Mouse (Mus musculus) adrenal gland, postnatal 10 days (tissue): Measurements from ENCODE around the gene Eps15. TPM values are rescaled to one million over a fixed set of nuclear protein-coding genes. Genes with fewer than 3 reads are reported as not detected.
"Not testable (repeated sequence)": the region's sequence is repeated elsewhere in the genome, so short reads cannot be mapped to it uniquely, and the experiment has no call there.

Source experiments
- DNase-seq: peaks from one replicate; pipeline ENCODE4 v3.0.0; 2021; ENCODE audit warnings: mixed read lengths
- total RNA-seq, 2 experiments: library from RNA; stranded (reverse); gene quantifications; 2 replicates each; pipeline ENCODE4 v1.2.3; 2021

Gene Eps15
- total RNA-seq, 2 experiments from 2014 or later: 59.2 to 60.8 TPM

DNA sequence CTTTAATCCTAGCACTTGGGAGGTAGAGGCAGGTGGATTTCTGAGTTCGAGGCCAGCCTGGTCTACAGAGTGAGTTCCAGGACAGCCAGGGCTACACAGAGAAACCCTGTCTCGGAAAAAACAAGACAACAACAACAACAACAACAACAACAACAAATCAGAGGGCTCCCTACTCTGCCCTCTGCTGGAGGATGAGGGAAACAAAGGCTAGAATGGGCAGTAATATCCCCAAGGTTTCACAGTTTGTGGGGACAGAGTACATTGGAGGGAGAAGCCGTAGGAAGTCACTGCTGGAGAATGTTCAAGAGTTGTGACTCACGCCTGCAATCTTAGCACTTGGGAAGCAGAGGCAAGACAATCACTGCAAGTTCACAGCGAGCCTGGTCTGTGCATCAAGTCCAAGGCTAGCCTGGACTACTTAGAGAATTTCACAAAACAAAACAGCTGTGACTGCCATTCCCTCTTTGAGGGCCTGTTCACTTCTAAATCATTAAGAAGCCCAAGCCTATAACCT is 121.2 kb downstream of the Eps15 start:
- DNase-seq: no peak

DNA sequence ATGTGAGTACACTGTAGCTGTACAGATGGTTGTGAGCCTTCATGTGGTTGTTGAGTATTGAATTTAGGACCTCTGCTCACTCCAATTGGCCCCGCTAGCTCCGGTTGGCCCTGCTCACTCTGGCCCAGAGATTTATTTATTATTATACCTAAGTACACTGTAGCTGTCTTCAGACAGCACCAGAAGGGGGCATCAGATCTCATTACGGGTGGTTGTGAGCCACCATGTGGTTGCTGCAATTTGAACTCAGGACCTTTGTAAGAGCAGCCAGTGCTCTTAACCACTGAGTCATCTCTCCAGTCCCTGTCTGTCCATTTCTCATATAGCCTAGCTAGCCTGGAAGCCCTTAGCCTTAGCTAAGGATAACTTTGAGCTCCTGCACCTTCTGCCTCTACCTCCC is 124.8 kb downstream of the Eps15 start:
- DNase-seq: not testable (repeated sequence)

GRCm38 (mm10) chr4:109405415-109405814 is 125.3 kb downstream of the Eps15 start:
- DNase-seq: no peak

DNA sequence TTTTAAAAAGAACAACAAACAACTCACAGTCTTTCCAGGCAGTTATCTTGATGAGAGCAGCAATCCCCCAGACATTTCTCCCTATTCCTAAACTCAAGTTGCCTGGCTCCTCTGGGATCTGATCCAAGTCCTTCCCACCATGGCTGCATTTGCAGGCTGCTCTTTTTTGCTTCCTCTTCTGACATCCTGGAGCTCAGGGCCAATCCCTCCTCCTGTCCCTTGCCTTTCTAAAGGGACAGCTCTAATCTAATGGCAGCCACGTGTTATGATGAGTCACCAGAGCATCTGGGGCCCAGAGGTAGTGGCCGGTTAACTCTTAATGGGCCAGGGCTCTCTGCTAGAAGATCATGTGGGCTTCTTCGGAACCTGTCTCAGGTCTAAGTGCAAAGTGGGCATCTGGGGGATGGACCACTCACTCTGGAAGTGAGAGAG is 126.0 kb downstream of the Eps15 start:
- peak; percentile 87 for DNase-seq

DNA sequence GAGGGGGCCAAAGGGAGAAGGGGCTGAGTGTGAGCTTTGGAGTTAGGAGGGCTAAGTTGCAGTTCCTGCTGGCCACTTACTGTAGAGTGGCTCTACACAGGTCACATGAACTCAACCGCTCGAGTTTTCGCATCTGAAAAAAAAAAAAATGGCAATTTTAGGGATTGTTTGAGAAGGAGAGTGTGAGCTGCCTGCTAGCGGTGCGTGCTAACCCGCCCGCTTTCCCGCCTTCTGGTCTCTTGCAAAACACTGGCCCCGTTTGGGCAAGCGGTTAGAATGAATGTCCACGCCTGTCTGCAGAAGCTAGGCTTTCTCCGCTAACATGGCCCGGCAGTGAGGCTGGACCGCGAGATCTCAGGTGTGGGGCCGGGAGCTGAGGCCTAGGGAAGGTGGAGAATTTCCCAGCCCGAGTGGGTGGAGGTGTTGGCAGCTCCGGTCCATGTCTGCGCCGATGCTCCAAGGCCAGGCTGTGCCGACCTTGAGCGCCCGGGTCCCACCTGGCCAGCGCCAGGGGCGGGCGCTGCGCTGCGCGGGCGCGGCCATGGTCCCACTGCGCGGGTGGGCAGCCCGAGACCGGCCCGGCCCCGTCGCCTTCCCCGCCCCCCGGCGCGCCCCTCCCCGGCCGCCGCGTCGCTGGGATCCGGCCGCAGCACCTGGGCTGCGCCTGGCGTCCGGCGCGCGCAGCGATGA is 126.6 kb downstream of the Eps15 start, which contains the start of gene Ttc39a:
Ttc39a (plus strand) TSS at position 138 of the 690 bp plus-strand sequence.
- DNase-seq: peak; percentile 68

GRCm38 (mm10) chr4:109407176-109407520 is 127.1 kb downstream of the Eps15 start:
- DNase-seq: no peak

DNA sequence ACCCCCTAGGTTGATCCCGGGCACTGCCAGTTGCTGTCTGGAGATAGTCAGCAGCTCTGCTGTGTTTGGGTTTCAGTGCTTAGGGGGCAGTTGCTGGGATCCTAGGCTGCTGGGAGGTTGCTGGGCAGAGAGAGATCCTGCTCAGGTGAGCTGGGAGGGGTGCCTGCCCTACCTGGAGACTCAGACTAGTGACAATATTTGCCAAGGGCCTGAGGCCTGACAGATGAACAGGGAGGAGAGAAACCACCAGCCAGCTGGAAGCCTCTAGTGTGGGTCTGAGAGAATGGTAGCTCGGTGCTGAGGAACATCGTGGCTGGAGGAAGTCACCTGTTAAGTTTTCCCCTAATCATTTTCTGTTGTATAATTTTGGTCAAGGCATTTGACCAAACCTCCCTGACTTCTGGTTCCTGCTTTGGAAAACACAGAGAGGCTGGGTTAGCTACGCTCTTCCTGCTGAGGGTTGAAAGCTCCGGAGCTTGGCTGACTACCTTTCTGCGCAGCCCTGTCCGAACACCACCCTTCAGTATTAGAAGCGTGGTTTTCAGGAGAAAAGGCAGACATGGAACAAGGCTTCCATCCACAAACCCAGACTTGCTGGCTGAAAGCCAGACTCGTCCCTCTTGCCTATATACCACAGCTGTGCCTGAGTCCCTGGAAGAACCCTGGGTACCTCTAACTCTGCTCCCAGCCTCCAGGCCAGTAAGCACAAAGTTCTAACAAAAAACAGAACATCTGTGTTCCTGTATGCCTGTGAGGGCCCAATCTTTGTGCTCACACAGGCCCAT is 127.8 kb downstream of the Eps15 start:
- DNase-seq: no peak

- DNase-seq: no peak
Observed at GRCm38 (mm10) chr4:109410681-109411376, 130.8 kb downstream of the Eps15 start.

GRCm38 (mm10) chr4:109411377-109411967 is 131.4 kb downstream of the Eps15 start:
- DNase-seq: no peak

- DNase-seq: no peak
Observed at GRCm38 (mm10) chr4:109412233-109412632, 132.2 kb downstream of the Eps15 start.

DNA sequence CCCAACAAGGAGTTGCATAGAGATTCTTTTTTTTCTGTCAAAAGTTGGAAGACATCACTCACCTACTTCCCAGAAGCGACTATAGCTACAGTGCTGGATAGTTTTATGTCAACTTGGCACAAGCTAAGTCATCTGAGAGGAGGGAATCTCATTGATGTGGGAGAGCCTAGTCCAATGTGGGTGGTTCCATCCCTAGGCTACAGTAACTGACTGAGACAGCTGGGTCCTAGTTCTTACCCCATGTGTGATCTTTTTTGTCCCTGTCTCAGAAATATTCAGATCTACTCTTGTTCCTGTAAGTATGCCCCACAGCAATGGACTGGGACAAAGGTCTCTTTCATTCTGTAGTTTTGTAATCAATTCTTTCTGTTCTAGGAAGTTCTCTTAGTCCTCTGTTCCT is 137.9 kb downstream of the Eps15 start:
- no peak for DNase-seq

GRCm38 (mm10) chr4:109419017-109419416 is 138.9 kb downstream of the Eps15 start:
- DNase-seq: no peak

- no peak for DNase-seq
Observed at GRCm38 (mm10) chr4:109419563-109419962, 139.5 kb downstream of the Eps15 start.

- peak; percentile 49 for DNase-seq
Observed at GRCm38 (mm10) chr4:109420138-109420795, 140.2 kb downstream of the Eps15 start.

DNA sequence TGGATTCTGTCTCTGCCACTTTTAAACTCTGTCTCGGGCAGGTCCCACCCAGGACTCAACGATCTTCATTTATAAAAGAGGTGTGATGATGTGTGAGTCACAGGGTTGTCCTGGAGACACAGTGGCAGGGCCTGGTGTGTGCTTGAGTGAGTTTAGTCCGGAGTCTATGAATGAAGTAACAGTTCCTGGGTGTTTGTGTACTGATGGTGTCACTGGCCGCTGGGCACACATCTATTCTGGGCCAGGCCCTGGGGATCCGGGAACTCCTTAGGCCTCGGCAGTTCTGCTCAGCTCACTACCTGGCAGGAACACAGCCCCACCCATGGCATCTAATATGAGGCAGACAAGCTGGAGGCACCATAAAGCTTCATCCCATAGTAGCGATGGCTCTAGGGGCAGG is 141.5 kb downstream of the Eps15 start:
- no peak for DNase-seq

GRCm38 (mm10) chr4:109422436-109422835 is 142.4 kb downstream of the Eps15 start:
- DNase-seq: no peak

DNA sequence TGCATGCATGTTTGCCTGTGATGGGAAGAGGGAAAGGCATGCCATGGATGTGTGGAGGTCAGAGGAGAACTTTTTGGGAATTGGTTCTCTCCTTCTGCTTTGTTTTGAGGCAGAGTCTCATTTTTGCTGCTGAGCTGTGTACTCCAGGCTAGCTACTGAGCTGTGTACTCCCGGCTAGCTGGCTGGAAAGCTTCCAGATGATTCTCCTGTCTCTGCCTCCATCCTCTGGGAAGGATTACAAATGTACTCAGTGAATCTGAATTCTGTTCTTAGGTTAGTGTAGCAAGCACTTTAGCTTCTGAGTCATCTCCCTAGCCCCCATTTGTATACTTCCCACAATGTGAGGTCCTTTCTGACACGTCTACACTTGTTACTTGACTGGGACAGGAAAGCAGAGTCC is 143.4 kb downstream of the Eps15 start:
- no peak for DNase-seq

- DNase-seq: no peak
Observed at GRCm38 (mm10) chr4:109427058-109427457, 147.0 kb downstream of the Eps15 start.

DNA sequence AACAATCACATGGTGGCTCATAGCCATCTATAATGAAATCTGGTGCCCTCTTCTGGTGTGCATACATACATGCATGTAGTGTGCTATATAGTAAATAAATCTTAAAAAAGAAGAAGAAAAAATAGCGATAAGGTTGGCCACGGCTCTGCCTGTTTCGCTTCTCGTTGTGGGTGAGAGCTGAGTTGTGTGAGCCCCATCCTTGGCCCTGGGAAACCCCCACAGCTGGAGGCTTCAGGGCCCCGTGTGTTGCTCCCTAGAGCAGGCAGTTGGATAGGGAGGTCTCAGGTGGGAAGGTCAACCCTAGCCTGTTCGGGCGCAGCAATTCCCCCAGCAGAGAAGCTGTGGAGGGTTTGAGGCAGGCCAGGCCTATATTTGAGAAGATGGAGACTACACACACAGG is 150.2 kb downstream of the Eps15 start:
- no peak for DNase-seq

DNA sequence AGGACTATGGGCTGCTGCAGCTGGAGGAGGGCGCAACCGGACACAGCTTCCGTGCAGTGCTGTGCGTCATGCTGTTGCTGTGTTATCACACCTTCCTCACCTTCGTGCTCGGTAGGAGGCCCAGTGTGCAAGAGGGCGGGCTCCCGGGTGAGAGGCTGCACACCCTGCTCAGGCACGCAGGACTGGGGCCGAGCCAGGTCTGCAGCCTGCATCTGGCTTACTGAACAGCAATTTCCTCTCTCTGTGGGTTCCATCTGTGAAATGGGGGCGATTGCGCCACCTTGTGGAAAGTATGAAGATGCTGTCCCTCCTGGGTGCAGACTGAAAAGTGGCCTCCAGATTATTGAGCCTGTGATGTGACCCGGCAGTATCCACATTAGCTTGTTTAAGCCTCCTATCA is 150.8 kb downstream of the Eps15 start:
- DNase-seq: peak; percentile 57

DNA sequence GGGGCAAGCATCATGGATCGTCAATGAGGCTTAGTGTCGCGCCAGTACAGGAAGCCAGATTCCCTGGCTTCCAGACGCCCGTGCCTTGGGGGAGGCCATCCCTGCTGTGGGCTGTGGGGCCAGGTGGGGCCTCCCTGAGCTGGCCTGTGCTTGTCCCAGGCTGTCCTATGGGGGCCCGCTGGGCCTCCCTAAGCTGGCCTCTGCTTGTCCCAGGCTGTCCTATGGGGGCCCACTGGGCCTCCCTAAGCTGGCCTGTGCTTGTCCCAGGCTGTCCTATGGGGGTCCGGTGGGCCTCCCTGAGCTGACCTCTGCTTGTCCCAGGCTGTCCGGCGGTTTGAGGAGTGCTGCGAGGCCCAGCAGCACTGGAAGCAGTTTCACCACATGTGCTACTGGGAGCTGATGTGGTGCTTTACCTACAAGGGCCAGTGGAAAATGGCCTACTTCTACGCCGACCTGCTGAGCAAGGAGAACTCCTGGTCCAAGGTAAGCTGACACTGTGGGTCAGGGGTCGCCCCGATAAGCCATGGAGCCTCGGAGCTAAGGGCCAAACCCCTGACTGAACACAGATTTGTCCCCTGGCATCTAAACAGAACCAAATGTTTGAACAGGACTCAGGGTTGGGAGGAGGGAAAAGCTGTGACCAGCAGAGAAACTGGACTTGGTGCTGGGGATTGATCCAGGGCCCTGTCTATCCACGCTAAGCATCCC is 152.8 kb downstream of the Eps15 start:
- no peak for DNase-seq
